Mouse (Mus musculus) monocyte, adult 5-6 weeks (primary cell): Measurements from ENCODE around the gene Smc5. TPM values are rescaled to one million over a fixed set of nuclear protein-coding genes. Genes with fewer than 3 reads are reported as not detected.

Experiments used
- ATAC-seq: fragments of 153-309, 156-312 bp; replicated peaks from 2 replicates; pipeline ENCODE4 v1.8.0; 2017; ENCODE audit warnings: mild to moderate bottlenecking; ENCODE audit not compliant: low TSS enrichment, insufficient number of reproducible peaks, severe bottlenecking, poor library complexity, low FRiP score
- total RNA-seq: library from RNA; stranded (forward); fragments of 200-1000, 200-491, 200-594 nt; gene quantifications from 3 replicates; pipeline ENCODE4 v1.2.3, GENCODE M21; 2017

The Smc5 gene
- total RNA-seq, 1 experiment from 2014 or later, result 86.2 TPM

GRCm38 (mm10) chr19:23202106-23202505 lies 71.6 kb downstream of the Smc5 start:
- no peak for ATAC-seq

- no peak for ATAC-seq
These were observed 80.6 kb downstream of the Smc5 start for GRCm38 (mm10) chr19:23193076-23193475.

DNA sequence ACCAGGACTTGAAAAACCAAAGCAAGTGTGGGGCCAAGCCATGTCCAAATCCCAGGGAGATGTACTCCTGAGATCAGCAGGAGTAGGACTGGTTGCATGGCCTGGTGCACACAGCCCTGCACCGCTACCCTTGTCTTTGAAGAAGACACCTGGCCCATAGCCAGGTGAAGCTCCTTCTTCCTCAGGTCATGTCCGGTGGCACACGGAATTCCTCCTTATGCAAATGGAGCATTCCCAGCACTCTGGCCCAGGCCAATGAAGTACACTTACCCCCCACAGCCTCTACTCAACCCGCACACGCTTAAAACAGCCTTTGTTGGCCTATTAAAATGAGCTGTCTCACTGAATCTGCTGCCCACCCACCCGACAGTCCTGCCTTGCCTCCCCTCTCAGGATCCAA lies 82.2 kb downstream of the Smc5 start:
- no peak for ATAC-seq

DNA sequence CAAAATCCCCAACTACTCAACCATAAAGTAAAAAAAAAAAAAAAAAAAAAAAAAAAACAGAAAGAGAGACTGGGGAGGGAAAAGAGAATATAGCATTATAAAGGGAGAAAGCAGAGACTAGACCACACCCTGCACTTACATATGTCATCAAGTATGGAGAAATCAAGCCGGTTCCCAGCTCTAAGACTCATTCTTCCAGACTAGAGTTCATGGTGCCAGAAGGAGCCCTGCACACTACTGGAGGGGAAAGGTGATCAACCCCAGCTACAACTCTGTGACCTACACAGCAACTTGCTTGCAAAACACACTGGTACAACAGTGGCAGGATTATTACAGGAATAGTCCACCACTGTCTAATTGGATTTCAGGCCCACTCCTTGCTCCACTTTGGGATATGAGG lies 84.0 kb downstream of the Smc5 start:
- no peak for ATAC-seq

DNA sequence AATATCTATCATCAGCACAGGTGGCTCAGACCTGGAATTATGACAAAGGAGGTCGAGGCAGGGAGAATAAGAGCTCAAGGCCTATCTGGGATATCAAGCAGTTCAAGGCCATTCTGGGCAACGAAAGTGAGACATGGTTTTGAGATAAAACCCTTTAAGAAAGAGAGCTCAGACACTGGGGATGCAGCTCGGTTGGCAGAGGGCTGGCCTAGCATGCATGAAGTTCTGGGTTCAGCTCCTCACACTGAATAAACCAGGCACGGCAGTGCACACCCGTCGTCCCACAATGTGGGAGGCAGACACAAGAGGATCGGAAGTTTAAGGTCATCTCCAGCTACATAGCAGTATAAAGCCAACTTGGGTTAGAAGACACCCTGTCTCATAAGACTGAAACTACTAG lies 84.7 kb downstream of the Smc5 start:
- no peak for ATAC-seq

DNA sequence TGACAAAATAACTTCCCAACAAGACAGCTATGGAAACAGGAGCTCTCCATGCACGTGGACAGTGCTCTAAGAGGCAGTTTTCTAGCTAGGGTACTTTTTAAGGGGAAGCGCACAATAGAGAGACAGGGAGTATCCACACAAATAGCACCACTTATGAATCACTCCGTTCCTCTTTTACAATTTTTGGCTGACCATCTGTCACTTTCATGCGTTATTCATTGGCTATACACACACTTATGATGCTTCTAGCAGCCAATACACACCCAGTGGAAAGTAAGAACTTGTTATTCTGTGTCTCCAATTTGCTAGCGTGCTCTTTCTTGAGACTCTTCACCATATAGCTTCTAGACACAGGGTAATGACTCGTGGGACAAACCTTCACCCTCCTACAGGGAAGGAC lies 86.0 kb downstream of the Smc5 start:
- no peak for ATAC-seq

- ATAC-seq, result no peak
These were observed 89.6 kb downstream of the Smc5 start for GRCm38 (mm10) chr19:23184068-23184467.

DNA sequence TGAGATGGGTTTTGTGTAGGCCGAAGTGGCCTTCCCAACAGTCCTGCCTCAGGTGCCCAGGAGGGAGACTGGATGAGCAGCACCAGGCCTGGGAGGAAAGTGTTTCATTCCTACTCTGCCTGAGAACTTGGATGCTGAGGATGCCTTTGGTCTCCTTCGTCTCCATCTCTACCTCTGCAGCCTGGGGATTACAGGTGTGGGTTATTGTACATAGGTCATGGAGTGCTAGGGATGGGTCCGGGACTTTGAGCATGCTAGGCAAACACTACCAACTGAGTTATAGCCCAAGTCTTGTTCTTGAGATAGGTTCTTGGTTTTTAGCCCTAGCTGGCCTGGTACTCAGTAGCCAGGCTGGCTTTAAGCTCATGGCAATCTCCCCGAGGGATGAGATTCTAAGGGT lies 90.2 kb downstream of the Smc5 start:
- ATAC-seq, result no peak

DNA sequence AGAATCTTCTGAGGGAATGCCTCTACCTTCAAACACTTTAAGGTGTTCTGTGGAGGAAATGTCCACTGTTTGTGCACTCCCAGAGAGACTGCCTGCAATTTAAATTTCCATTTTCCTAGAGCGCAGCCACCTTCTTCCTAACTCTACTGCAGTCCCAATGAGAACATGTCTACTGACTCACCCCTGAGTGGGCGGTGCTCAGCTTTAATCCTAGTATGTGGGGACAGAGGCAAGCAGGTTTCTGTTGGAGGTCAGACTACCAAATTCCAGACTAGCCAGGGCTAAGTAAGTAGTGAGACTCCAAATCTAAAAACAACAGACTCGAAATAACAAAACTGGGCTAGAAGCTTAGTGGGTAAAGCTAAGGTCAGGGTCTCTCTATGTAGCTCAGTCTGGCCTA lies 95.2 kb downstream of the Smc5 start:
- no peak for ATAC-seq

- 0 out of 2 replicates have a peak, but pooled peaks have one; percentile 22 for ATAC-seq
These were observed 98.2 kb downstream of the Smc5 start for GRCm38 (mm10) chr19:23175511-23175910.

- ATAC-seq, result no peak
These were observed 98.6 kb downstream of the Smc5 start for GRCm38 (mm10) chr19:23175090-23175489.

- ATAC-seq, result no peak
These were observed 102.6 kb downstream of the Smc5 start for GRCm38 (mm10) chr19:23171136-23171535.

DNA sequence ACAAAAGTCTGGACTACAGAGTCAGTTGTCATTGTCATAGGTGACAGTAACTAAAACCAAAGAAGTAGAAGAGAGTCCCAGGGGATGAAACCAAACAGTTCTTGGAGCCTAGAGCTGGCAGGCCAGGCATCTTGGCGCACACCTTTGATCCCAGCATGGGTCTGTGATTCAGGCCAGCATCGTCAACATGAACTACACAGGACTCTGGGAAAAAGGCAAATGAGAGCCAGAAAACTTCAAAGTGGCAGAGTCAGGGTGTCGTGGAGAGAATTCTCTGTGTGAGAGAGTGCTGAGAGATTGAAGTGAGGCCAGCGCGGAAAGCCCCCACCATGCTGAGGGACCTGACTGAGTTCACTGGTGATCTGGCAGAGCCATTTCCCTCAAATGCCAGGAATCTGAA lies 103.2 kb downstream of the Smc5 start:
- no peak for ATAC-seq

DNA sequence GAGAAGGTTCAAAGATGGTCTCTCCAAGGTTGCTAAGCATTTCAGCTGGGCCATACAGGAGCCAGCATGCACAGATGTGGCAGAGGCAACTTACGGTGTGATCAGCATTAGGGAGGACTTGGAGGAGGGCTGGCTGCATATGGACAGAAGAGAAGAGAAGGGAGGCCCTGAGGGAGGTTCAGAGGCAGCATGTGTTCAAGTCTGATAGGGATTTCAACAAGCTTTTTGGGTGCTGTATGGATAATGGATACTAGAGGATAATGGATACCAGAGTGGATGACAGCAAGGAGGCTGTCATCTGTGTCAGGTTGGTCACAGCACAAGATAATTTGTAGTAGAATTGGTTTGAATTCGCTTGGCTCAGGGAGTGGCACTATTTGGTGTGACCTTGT lies 104.0 kb downstream of the Smc5 start:
- no peak for ATAC-seq

DNA sequence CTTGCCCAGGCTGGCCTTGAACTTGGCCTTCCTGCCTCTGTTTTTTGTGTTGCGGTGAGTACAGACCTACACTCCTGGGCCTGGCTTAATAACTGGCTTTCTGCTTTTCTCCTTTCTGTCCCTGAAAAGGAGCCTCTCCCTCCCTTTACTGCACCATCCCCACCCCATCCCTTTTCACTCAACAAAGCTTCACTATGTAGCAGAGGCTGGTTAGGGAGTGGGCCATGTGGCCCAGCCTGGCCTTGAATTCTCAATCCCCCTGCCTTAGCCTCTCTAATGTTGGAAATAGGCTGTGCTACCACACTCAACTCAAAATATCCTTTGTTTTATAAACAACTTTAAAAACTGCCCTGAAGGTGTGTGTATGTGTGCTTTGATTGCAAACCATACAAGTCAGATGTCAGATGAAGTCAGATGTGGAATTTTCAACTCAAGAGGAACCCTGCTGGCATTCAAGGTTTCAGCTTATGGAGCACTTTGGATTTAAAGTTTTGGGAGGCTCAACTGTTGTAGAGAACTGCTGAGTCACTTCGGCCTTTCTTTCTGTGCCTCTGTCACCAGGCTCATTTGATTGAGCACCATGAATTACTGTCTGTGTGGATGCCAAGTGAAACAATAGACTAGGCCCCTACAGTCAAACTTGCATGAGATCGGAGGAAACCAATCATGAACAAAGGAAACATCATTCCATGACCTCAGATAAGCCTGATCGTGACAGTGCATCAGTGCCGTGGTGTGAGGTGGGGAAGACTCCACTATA lies 104.6 kb downstream of the Smc5 start:
- no peak for ATAC-seq

DNA sequence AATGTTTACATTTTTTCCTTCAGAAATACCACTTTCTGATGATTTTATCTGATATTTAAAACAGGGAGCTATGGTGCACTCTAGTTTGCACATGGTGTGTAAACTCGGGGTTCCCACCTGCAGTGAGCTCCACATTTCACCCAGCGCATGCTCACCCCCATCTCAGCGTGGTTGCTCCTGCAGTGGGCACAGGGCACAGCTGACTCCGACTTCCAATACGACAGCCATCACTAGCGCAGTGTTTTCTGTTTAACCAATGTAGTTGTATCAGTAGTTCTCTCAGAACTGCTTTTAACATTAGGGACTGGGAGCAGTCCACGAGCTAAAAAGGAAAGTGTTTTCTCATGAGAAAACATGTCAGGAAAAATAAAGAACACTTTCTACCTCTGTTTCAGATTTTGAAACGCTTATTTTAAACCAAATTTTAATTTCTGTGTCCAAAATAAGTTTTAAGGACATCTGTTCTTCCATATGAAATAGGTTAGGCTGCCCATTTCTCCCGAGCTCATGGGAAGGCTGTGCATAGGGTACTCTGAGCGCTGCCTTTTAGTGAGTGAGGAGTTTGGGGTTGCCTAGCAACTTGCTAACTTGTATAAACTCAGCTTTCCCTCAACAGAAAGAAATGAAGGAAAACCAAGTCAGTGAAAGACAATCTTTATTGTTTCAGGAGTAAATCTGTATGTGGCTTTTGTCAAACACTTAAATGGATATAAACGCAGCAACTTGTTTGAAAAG lies 107.0 kb downstream of the Smc5 start:
- ATAC-seq, result no peak

DNA sequence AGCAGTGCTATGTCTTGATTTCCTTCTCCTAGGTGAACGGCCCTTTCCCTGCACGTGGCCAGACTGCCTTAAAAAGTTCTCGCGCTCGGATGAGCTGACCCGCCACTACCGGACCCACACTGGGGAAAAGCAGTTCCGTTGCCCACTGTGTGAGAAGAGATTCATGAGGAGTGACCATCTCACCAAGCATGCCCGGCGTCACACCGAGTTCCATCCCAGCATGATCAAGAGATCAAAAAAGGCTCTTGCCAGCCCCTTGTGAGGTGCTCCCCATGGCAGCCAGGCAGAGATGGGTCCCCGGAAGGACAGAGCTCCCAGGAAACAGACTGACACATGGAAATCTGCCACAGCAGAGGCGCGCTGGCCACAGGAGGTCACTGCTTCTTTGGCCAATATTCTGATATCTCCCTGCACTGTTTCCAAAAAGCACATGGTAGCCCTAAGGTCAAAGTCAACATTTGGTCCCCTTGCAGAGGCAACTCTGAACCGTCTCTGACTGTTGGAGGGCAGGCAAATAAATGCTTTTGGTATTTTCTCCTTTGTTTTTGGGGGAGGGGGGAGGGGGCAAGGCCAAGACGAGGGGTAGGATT lies 109.0 kb downstream of the Smc5 start:
- ATAC-seq, result no peak

DNA sequence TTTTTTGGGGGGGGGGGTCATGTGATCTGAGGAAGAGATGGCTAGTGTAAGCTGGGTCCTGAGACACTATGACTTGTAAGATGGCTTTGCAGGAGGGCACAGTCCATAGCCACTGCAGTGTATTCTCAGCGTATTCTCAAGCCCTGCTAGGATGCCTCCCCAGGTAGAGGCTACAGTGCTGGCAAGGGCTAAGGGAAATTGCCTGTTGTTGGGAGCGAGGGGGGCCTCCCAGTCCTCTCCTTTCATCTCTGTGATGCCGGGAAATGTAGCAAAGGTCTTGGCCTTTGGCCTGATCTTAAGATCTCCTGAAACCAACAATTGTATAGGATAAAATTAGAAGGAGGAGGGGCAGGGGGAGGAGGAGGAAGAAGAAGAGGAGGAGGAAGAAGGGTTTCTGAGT lies 110.3 kb downstream of the Smc5 start:
- no peak for ATAC-seq

- ATAC-seq, result no peak
These were observed 110.8 kb downstream of the Smc5 start for GRCm38 (mm10) chr19:23162877-23163276.

DNA sequence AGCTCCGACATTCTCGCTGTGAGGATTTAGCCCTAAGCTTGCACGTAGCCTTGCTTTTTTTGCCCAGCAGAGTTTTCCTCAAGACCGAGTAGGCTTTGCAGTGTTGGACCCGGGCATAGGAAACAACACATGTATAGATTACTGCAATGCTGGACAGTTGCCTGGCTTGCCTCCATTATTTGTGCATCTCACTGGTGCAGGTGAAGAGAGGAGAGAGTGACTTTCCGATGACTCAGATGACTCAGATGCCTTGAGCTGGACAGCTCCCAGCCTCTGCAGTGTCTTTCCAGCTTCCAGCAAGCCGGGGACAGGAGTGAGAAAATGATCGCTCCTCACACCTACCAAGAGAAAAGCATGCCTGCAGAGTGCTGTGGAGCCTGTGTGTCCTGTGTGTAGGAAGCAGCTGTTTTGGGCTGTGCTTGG lies 111.3 kb downstream of the Smc5 start:
- ATAC-seq, result no peak
